Mouse (Mus musculus): ENCODE measurements around the gene Gm6309. TPM values are rescaled to one million over a fixed set of nuclear protein-coding genes. Genes with fewer than 3 reads are reported as not detected.

Gm6309 gene
- total RNA-seq, 2 experiments from 2014 or later: not detected

Other genes with a start within 250 kb of the Gm6309 start
- not detected for gene Cyp3a25, start 161.1 kb downstream of the Gm6309 start, total RNA-seq (2021)
- not detected for gene Cyp3a59, start 91.5 kb downstream of the Gm6309 start, total RNA-seq (2021)
- gene Gm5565, start 10.2 kb downstream of the Gm6309 start, total RNA-seq (2021): not detected
- gene 1700001J03Rik, start 14.6 kb upstream of the Gm6309 start, total RNA-seq (2021): under 1 TPM in 1 of 2 experiments, not detected in 1; 0.27 TPM
- gene Rnf6, start 50.8 kb upstream of the Gm6309 start, total RNA-seq (2021): 10 to 100 TPM; 35.6 to 38.1 TPM
- 10 to 100 TPM; 14.7 to 14.9 TPM for gene Cdk8, start 60.5 kb upstream of the Gm6309 start, total RNA-seq (2021)
- 1 to 10 TPM; 1.2 TPM for gene Wasf3, start 214.3 kb upstream of the Gm6309 start, total RNA-seq (2021)

Measured in gastrocnemius, postnatal 14 days (tissue).